In genomic region chr4:139351931-139352711, GRCm38 (mm10) we compare ENCODE assay signal across 8 mouse cellular contexts. TPM values are rescaled to one million over a fixed set of nuclear protein-coding genes. Genes with fewer than 3 reads are reported as not detected.
A peak's percentile ranks its signal among the peaks of the same experiment; 100 is the strongest.
DNase-seq lines count a peak whose midpoint lies in the region; ATAC-seq lines count a peak whose summit lies in the region.

Gene Mrto4, minus strand, starts transcription at chr4:139352576.
Gene Emc1, plus strand, starts transcription at chr4:139352587.
Gene Ubr4, plus strand, starts transcription at chr4:139352609.

- peaks cover 54% of the 10 kb centered on the region for H3K36me3 ChIP-seq in hindbrain, embryonic 13.5 days

- no peaks in the 10 kb centered on the region for H3K27me3 ChIP-seq in hindbrain, embryonic 13.5 days

- H3K9ac ChIP-seq in hindbrain, embryonic 13.5 days, result peak within 1 kb of the TSS; percentile 88

- peak within 1 kb of the TSS; percentile 99 for H3K4me2 ChIP-seq in hindbrain, embryonic 13.5 days

- H3K9me3 ChIP-seq in hindbrain, embryonic 13.5 days, result no peaks in the 10 kb centered on the region

- DNase-seq in T-cell, adult 2 months (ENCODE audit: low spot score), result peak; percentile 83
- peak; percentile 90 to 91 for DNase-seq in cerebellum, postnatal 25 days
- DNase-seq in frontal cortex, postnatal 25 days (ENCODE audit: low spot score in 2 of 2), result peak; percentile 74 to 80
- peak; percentile 72 to 88 for DNase-seq in layer of hippocampus, postnatal 25 days (ENCODE audit: extremely low spot score in 1 of 2, low spot score in 1 of 2)
- peak; percentile 80 for DNase-seq in lung, postnatal 14 days
- DNase-seq in ovary, postnatal 36 days (ENCODE audit: low spot score), result peak; percentile 84
- peak; percentile 84 for DNase-seq in thymus, postnatal 14 days

- WGBS in hindbrain, embryonic 13.5 days, result under 1% methylated on average over 64 of the region's 64 CpGs

- peak; percentile 96 for ATAC-seq in hindbrain, embryonic 13.5 days (ENCODE audit: low FRiP score)

- H3K4me3 ChIP-seq in hindbrain, embryonic 13.5 days, result peak within 1 kb of the TSS; percentile 89

- peaks cover 28% of the 10 kb centered on the region for H3K4me1 ChIP-seq in hindbrain, embryonic 13.5 days (replicated peaks)

- H3K27ac ChIP-seq in hindbrain, embryonic 13.5 days, result peak within 1 kb of the TSS; percentile 97

RNA-seq across cellular contexts. Expression of gene Mrto4, which starts in this region (rescaled TPM):
- 88.1 and 97.5 TPM in 2 replicates for polyA plus RNA-seq in hindbrain, embryonic 13.5 days (2015; fragmentation: Nextera tagmentation; extraction: Ambion mirVana)
- 10 to 100 TPM; 45.5 to 50.6 TPM for total RNA-seq in layer of hippocampus, postnatal 25 days (2021)

RNA-seq across cellular contexts. Expression of gene Emc1, which starts in this region (rescaled TPM):
- 36.2 and 42.2 TPM in 2 replicates for polyA plus RNA-seq in hindbrain, embryonic 13.5 days (2015; fragmentation: Nextera tagmentation; extraction: Ambion mirVana)
- 10 to 100 TPM; 83.0 to 86.7 TPM for total RNA-seq in layer of hippocampus, postnatal 25 days (2021)

RNA-seq across cellular contexts. Expression of gene Ubr4, which starts in this region (rescaled TPM):
- 73.7 and 76.4 TPM in 2 replicates for polyA plus RNA-seq in hindbrain, embryonic 13.5 days (2015; fragmentation: Nextera tagmentation; extraction: Ambion mirVana)
- 100 to 1,000 TPM; 132 to 174 TPM for total RNA-seq in layer of hippocampus, postnatal 25 days (2021)

Comparison
In these comparisons a context has a peak if more than half of its experiments do, and no peak if none do; other contexts are left out.
1. Peak in every context shown above with its lines: DNase-seq, ATAC-seq, H3K4me3 ChIP-seq and H3K27ac ChIP-seq.